Mouse (Mus musculus) kidney, embryonic 16.5 days (tissue): Measurements from ENCODE around the gene Adgrl3. TPM values are rescaled to one million over a fixed set of nuclear protein-coding genes. Genes with fewer than 3 reads are reported as not detected.

Experiments used
- ATAC-seq: fragments of 200-750 bp; cut with Nextera tagmentation; 2 replicates; pipeline ENCODE4 v1.8.0; 2017; ENCODE audit warnings: moderate TSS enrichment; ENCODE audit not compliant: low FRiP score, low TSS enrichment
- H3K27ac ChIP-seq: fragments of 300-500 bp; sonication (generic); 2 replicates; pipeline ENCODE4 v1.5.1; 2014; ENCODE audit warnings: low read length
- H3K27me3 ChIP-seq: fragments of 300-500 bp; sonication (generic); 2 replicates; pipeline ENCODE4 v1.6.1; 2014; ENCODE audit warnings: low read length, control low read depth, mixed read lengths; ENCODE audit not compliant: insufficient read depth
- H3K36me3 ChIP-seq: fragments of 300-500 bp; sonication (generic); 2 replicates; pipeline ENCODE4 v1.6.1; 2014; ENCODE audit warnings: low read length, control low read depth, mixed read lengths; ENCODE audit not compliant: insufficient read depth
- H3K4me1 ChIP-seq: fragments of 300-500 bp; sonication (generic); 2 replicates; pipeline ENCODE4 v1.6.1; 2014; ENCODE audit warnings: low read length, control low read depth, mixed read lengths; ENCODE audit not compliant: insufficient read depth
- H3K4me2 ChIP-seq: fragments of 300-500 bp; sonication (generic); replicated peaks from 2 replicates; pipeline ENCODE4 v1.6.1; 2014; ENCODE audit warnings: low read depth, low read length
- H3K4me3 ChIP-seq: fragments of 300-500 bp; sonication (generic); 2 replicates; pipeline ENCODE4 v1.5.1; 2014; ENCODE audit warnings: mild to moderate bottlenecking, low read length
- H3K9ac ChIP-seq: fragments of 300-500 bp; sonication (generic); replicated peaks from 2 replicates; pipeline ENCODE4 v1.6.1; 2014; ENCODE audit warnings: low read length
- H3K9me3 ChIP-seq: fragments of 300-500 bp; sonication (generic); 2 replicates; pipeline ENCODE4 v1.6.1; 2016; ENCODE audit warnings: low read length, control low read depth
- WGBS: fragments of 180-500 bp; shearing (Covaris S2); extraction: QIAGEN DNeasy Blood & Tissue Kit; methylation state at CpG from one replicate; pipeline ENCODE4 v1.1.7; 2014; 5-methylcytosine and 5-hydroxymethylcytosine counted together
- polyA plus RNA-seq: library from polyadenylated mRNA; unstranded; fragments of >200 nt; fragmentation: Nextera tagmentation; extraction: Ambion mirVana; gene quantifications from 2 replicates; pipeline ENCODE4 v1.2.1, GENCODE M21; 2015

The Adgrl3 gene
- polyA plus RNA-seq, 1 experiment from 2014 or later, result 12.7 TPM

GRCm38 (mm10) chr5:81640118-81640517, 620.2 kb downstream of the Adgrl3 start:
- no peak for ATAC-seq
- H3K9me3 ChIP-seq, result no peaks in the 10 kb centered on the region
- H3K4me3 ChIP-seq, result no peak overlapping the region
- no peak overlapping the region for H3K27ac ChIP-seq
- H3K9ac ChIP-seq, result no peak overlapping the region
- H3K4me1 ChIP-seq, result no peaks in the 10 kb centered on the region
- WGBS, result 70% methylated on average over 4 of the region's 4 CpGs
- H3K27me3 ChIP-seq, result no peaks in the 10 kb centered on the region
- H3K4me2 ChIP-seq, result no peak overlapping the region
- no peaks in the 10 kb centered on the region for H3K36me3 ChIP-seq

GRCm38 (mm10) chr5:81645557-81645956, 625.6 kb downstream of the Adgrl3 start:
- no peak for ATAC-seq
- H3K36me3 ChIP-seq, result no peaks in the 10 kb centered on the region
- 77% methylated on average over 5 of the region's 5 CpGs for WGBS
- no peak overlapping the region for H3K4me3 ChIP-seq
- no peak overlapping the region for H3K9ac ChIP-seq
- no peaks in the 10 kb centered on the region for H3K4me1 ChIP-seq
- H3K27ac ChIP-seq, result no peak overlapping the region
- no peaks in the 10 kb centered on the region for H3K9me3 ChIP-seq
- H3K27me3 ChIP-seq, result no peaks in the 10 kb centered on the region
- no peak overlapping the region for H3K4me2 ChIP-seq

GRCm38 (mm10) chr5:81653941-81654340, 634.0 kb downstream of the Adgrl3 start:
- no peak for ATAC-seq
- H3K4me1 ChIP-seq, result no peaks in the 10 kb centered on the region
- H3K4me3 ChIP-seq, result no peak overlapping the region
- WGBS, result 68% methylated on average over 2 of the region's 2 CpGs
- H3K9ac ChIP-seq, result no peak overlapping the region
- H3K27me3 ChIP-seq, result no peaks in the 10 kb centered on the region
- H3K27ac ChIP-seq, result no peak overlapping the region
- no peaks in the 10 kb centered on the region for H3K9me3 ChIP-seq
- H3K36me3 ChIP-seq, result no peaks in the 10 kb centered on the region
- H3K4me2 ChIP-seq, result no peak overlapping the region

DNA sequence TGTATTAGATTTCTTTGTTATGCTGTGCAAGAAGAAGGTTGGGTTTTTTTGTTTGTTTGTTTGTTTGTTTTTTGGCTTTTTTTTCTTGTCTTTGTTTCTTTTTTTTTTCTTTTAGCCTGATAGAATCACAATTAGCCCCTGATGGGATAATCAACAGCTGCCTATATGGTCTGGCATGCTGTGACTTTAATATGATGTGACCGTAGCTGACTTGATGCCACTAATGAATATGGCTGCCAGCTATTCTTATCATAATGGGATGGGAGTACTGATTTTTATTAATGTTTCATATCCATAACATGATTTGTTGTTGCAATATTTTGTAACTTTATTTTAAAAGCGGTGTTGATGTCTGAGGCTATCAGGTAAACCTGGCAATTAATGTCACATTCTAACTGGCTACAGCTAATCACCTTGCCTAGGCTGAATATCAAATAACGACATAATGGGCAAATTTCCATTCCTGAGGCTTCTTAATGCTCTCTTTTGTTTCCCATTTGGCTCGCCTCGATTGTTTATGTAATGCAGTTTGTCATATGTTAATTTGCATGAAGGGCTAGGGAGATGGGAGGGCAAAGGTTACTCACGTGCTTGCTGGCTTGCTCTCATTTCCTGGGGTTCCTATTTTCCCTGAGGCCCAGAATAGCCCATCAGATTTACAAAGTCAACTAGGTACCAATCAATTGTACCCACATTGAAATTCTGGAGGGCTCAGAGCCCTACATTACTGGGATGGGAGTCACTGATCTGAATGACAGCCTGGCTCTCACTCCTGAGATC, 641.9 kb downstream of the Adgrl3 start:
- H3K36me3 ChIP-seq, result no peaks in the 10 kb centered on the region
- no peak overlapping the region for H3K4me2 ChIP-seq
- H3K27ac ChIP-seq, result no peak overlapping the region
- H3K4me3 ChIP-seq, result no peak overlapping the region
- no peaks in the 10 kb centered on the region for H3K4me1 ChIP-seq
- ATAC-seq, result no peak
- 58% methylated on average over 6 of the region's 6 CpGs for WGBS
- H3K9me3 ChIP-seq, result peaks cover 2% of the 10 kb centered on the region; the same call in 1 of the 2 replicates
- H3K27me3 ChIP-seq, result no peaks in the 10 kb centered on the region
- no peak overlapping the region for H3K9ac ChIP-seq

GRCm38 (mm10) chr5:81671025-81671424, 651.1 kb downstream of the Adgrl3 start:
- WGBS, result 36% methylated on average over 4 of the region's 4 CpGs
- Histone ChIP-seq H3K9ac (no peak overlapping the region), H3K4me3 (no peak overlapping the region), H3K27me3 (no peaks in the 10 kb centered on the region), H3K4me1 (no peaks in the 10 kb centered on the region), H3K27ac (no peak overlapping the region), H3K9me3 (peaks cover 3% of the 10 kb centered on the region; the same call in 1 of the 2 replicates), H3K36me3 (no peaks in the 10 kb centered on the region), H3K4me2 (no peak overlapping the region)
- ATAC-seq, result no peak

GRCm38 (mm10) chr5:81674275-81674974, 654.5 kb downstream of the Adgrl3 start:
- no peaks in the 10 kb centered on the region for H3K27me3 ChIP-seq
- no peak for ATAC-seq
- H3K4me1 ChIP-seq, result no peaks in the 10 kb centered on the region
- H3K4me3 ChIP-seq, result no peak overlapping the region
- H3K27ac ChIP-seq, result no peak overlapping the region
- H3K36me3 ChIP-seq, result no peaks in the 10 kb centered on the region
- H3K9me3 ChIP-seq, result no peaks in the 10 kb centered on the region
- 74% methylated on average over 4 of the region's 4 CpGs for WGBS
- H3K9ac ChIP-seq, result no peak overlapping the region
- H3K4me2 ChIP-seq, result no peak overlapping the region

- WGBS, result 96% methylated on average over 1 of the region's 1 CpGs
Observed at GRCm38 (mm10) chr5:81674975-81675371, 655.0 kb downstream of the Adgrl3 start.

GRCm38 (mm10) chr5:81676896-81677295, 657.0 kb downstream of the Adgrl3 start:
- Histone ChIP-seq H3K27me3 (no peaks in the 10 kb centered on the region), H3K27ac (no peak overlapping the region), H3K4me3 (no peak overlapping the region), H3K9me3 (no peaks in the 10 kb centered on the region), H3K36me3 (no peaks in the 10 kb centered on the region), H3K4me2 (no peak overlapping the region), H3K9ac (no peak overlapping the region), H3K4me1 (no peaks in the 10 kb centered on the region)
- 72% methylated on average over 1 of the region's 1 CpGs for WGBS
- no peak for ATAC-seq

More at GRCm38 (mm10) chr5:81674975-81675371, 655.0 kb downstream of the Adgrl3 start:
- Histone ChIP-seq H3K9me3 (no peaks in the 10 kb centered on the region), H3K9ac (no peak overlapping the region), H3K4me2 (no peak overlapping the region), H3K27ac (no peak overlapping the region), H3K4me1 (no peaks in the 10 kb centered on the region), H3K4me3 (no peak overlapping the region), H3K36me3 (no peaks in the 10 kb centered on the region), H3K27me3 (no peaks in the 10 kb centered on the region)
- ATAC-seq, result no peak

DNA sequence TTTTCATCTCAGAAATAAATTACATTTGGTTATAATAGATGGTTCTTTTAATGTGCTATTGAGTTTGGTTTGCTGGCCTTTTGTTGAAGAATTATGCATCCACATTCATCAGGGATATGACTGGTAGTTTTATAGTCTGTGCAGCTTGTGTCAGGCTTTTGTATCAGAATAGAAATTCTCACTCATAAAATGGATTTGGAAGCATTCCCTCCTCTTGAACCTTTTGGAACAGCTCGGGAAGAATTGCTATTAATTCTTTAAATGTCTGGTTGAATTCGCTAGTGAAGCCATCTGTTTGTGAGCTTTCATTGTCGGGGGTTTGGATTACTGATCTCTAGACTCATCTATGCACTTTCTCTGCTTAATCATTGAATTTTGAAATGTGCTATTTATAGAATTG, 666.3 kb downstream of the Adgrl3 start:
- 59% methylated on average over 3 of the region's 3 CpGs for WGBS
- H3K27me3 ChIP-seq, result no peaks in the 10 kb centered on the region

DNA sequence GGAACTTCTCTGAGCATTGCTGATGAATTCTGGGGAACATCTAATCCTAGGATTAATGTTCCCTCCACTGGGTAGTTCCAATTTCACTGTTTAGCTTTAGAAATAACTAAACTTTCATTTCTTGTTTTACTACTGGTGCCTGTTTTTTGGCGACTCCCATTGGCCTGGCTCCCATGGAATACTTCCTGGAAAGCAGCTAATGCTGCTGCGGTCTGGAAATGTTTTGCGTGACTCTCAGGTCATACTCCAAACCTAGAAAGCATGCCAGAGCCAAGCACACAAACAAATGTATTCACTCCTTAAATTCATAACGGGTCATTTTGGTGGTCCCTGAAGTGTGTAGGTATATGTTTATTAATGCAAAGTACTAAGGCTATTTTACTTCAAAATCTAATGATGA, 666.9 kb downstream of the Adgrl3 start:
- H3K4me3 ChIP-seq, result no peak overlapping the region
- H3K27me3 ChIP-seq, result no peaks in the 10 kb centered on the region
- H3K9ac ChIP-seq, result no peak overlapping the region
- ATAC-seq, result no peak
- no peak overlapping the region for H3K27ac ChIP-seq
- no peaks in the 10 kb centered on the region for H3K9me3 ChIP-seq
- H3K4me2 ChIP-seq, result no peak overlapping the region
- no peaks in the 10 kb centered on the region for H3K4me1 ChIP-seq
- no peaks in the 10 kb centered on the region for H3K36me3 ChIP-seq
- WGBS, result 62% methylated on average over 4 of the region's 4 CpGs

More for the DNA sequence above, 666.3 kb downstream of the Adgrl3 start:
- Histone ChIP-seq H3K36me3 (no peaks in the 10 kb centered on the region), H3K4me1 (no peaks in the 10 kb centered on the region), H3K27ac (no peak overlapping the region), H3K4me2 (no peak overlapping the region), H3K9me3 (no peaks in the 10 kb centered on the region), H3K4me3 (no peak overlapping the region), H3K9ac (no peak overlapping the region)
- no peak for ATAC-seq
